In the genomic region with DNA sequence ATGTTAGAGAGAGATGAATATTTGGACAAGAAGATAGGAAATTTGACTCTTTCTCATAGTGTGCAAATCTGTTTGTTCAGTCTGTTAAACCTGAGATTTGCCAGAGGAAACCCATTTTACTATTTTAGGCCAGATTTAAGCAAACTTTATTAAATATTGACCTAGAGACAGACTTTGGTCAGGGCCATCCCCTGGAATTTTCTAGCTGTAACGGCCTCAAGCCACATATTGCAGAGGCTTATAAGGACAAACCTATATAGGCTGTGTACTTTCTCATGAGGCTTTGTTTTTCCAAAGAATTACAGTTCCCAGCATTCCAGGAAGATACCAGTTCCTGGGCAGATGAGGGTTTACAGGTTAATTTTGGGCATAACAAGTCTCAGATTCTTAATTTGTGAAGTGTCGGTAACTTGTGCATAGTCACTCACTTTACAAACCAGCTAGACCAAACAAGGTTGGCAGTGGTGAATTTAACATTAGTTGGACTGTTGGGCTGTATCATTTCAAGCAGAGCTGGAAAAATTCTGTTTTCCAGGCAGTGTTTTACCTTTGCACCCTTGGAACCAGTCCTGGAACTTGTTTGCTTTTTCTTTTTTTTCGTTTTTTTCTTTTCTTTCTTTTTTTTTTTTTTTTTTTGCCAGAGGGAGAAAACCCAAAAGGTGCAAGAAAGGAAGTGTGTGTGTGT, we compare ENCODE assay signal across 13 mouse cellular contexts.
"Had no signal": no experiment of that assay in that cellular context is flagged by ENCODE, and none has a peak within 500 bp of the region (broad histone marks: within the 10 kb centered on the region; RNA-seq: fewer than 3 reads in every experiment).

No protein-coding gene starts in this region.

- ATAC-seq: hindbrain, embryonic 16.5 days; inflammation-experienced regulatory T-cells, adult 6 months; intestine, postnatal 0 days; lung, postnatal 0 days; midbrain, embryonic 13.5 days had no signal

- H3K36me3 ChIP-seq: limb, embryonic 10.5 days; midbrain, embryonic 13.5 days had no signal

- H3K4me2 ChIP-seq: midbrain, embryonic 13.5 days had no signal

- DNase-seq: lung, adult 2 months; lung, postnatal 36 days; right cerebral cortex, adult 18-20 months; right cerebral cortex, postnatal 25 days; thymus, postnatal 4 days had no signal

- H3K27ac ChIP-seq: left cerebral cortex, adult 2 months; limb, embryonic 10.5 days; midbrain, embryonic 13.5 days; stomach, postnatal 0 days had no signal

- H3K9ac ChIP-seq: midbrain, embryonic 13.5 days had no signal

- H3K9me3 ChIP-seq: limb, embryonic 10.5 days; midbrain, embryonic 13.5 days had no signal

- H3K4me3 ChIP-seq: left cerebral cortex, adult 2 months; limb, embryonic 10.5 days; midbrain, embryonic 13.5 days had no signal

- H3K27me3 ChIP-seq: midbrain, embryonic 13.5 days had no signal

- H3K4me1 ChIP-seq: limb, embryonic 10.5 days; midbrain, embryonic 13.5 days had no signal
